Mouse (Mus musculus) embryonic fibroblast, embryonic 13.5 days (primary cell): ENCODE results near the gene Pex12. TPM values are rescaled to one million over a fixed set of nuclear protein-coding genes. Genes with fewer than 3 reads are reported as not detected.
A peak's percentile ranks its signal among the peaks of the same experiment; 100 is the strongest.

Source experiments
- H3K27ac ChIP-seq: 2 replicates; pipeline ENCODE4 v1.5.1; 2012; ENCODE audit warnings: low read length, control low read depth, inconsistent platforms; ENCODE audit not compliant: insufficient read depth
- H3K4me1 ChIP-seq: 2 replicates; pipeline ENCODE4 v1.6.1; 2011; ENCODE audit warnings: low read length; ENCODE audit not compliant: control insufficient read depth, insufficient read depth
- H3K4me3 ChIP-seq: 2 replicates; pipeline ENCODE4 v1.5.1; 2011; ENCODE audit warnings: mild to moderate bottlenecking, control low read depth, low read length; ENCODE audit not compliant: insufficient read depth
- CTCF ChIP-seq: IDR thresholded peaks from 2 replicates; pipeline ENCODE4 v1.5.1; 2011; ENCODE audit warnings: mild to moderate bottlenecking, control low read depth, low read length, moderate library complexity, borderline replicate concordance; ENCODE audit not compliant: insufficient read depth
- POLR2A ChIP-seq: IDR thresholded peaks from 2 replicates; pipeline ENCODE4 v1.6.1; 2011; ENCODE audit warnings: low read depth, mild to moderate bottlenecking, control low read depth, low read length, moderate library complexity
- polyA plus RNA-seq: library from polyadenylated mRNA; stranded (reverse); fragments of >200 nt; gene quantifications from 2 replicates; pipeline ENCODE4 v1.2.4, GENCODE M21; 2011; ENCODE audit warnings: low read depth; ENCODE audit not compliant: missing spikeins, insufficient read length

Gene Pex12
- polyA plus RNA-seq, 1 experiment: 9.0 TPM

DNA sequence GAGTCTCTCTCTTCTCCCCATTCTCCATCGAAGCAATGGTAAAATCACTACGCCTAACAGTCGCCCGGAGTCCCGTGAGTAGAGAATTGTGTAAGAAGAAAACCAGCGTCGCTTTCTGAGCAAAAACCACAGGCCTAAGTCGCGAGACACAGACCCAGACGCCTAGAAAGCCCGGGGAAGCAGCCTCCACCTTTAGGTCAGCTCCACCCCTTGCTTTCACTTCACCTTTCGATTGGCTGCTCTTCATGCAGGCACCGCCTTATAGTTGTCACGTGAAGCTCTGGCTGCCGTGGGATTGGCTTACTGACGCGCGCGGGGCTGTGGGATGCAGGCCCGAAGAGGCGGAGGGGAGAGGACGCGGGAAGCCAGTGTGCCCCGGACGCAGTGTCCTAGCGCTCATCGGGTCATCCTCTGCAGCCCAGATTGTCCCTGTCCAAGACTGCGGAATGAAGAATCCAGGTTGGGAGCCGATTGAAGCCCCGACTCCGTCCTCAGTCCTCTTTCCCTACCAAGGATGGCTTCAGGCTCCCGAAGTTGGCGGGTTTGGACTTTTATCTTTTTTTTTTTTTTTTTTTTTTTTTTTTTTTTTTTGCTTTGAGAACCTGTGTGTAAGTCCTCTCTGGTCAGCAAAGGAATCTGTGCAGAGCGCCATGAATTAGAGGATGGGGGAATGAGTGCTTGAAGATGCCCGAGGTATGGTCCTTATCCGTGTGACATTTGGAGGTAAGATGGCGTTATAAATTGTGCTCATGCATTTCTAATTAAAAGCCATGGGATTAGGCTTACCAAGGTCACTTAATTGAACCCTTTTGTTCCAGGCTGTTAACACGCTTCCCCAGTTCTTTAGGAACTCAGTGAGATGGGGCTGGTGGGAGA lies 10.8 kb downstream of the Pex12 start:
- H3K4me1 ChIP-seq: no peaks in the 10 kb centered on the region
- 0 out of 2 replicates have a peak overlapping the region, but pooled peaks have one; percentile 21 for H3K27ac ChIP-seq
- TF ChIP-seq POLR2A (peak; percentile 80), CTCF (no peak)
- peak overlapping the region; percentile 72 for H3K4me3 ChIP-seq

DNA sequence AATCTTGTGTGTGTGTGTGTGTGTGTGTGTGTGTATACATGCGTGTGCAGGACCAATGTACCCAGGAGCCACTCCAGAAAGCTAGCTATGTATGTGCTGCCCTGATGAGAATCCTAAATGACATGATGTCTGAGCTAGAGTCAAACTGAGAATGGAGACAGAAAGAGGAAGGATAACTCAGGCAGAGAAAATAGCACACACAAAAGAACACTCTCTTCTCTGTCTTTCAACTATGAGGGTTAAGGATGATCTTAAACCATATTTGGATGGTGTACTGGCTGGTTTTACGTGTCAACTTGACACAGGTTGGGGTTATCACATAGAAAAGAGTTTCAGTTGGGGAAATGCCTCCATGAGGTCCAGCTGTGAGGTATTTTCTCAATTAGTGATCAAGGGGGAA lies 12.8 kb downstream of the Pex12 start:
- no peaks in the 10 kb centered on the region for H3K4me1 ChIP-seq
- TF ChIP-seq POLR2A: no peak
- TF ChIP-seq CTCF: no peak
- no peak overlapping the region for H3K27ac ChIP-seq
- no peak overlapping the region for H3K4me3 ChIP-seq

DNA sequence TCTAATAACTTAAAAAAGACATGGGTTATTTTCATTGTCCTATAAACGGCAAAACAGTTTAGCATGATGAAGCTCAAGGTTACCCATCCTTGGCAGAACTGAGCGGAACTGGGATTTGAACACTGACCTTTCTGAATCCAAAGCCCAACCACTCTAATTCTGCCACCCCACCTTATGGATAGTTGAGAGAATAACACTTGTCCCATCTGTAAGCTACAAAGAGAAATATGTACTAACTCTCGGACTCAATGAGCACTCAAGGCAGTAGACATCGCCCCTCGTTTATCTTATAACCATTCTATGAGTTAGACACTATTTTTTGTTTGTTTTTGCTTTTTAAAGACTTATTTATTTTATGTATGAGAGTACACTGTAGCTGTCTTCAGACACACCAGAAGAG lies 13.3 kb downstream of the Pex12 start:
- no peak overlapping the region for H3K27ac ChIP-seq

GRCm38 (mm10) chr11:83286566-83286965 lies 15.8 kb downstream of the Pex12 start, which contains the start of gene Slfn14:
TSS of gene Slfn14 (minus strand) at chr11:83286726.
- no peak for TF ChIP-seq POLR2A
- no peak for TF ChIP-seq CTCF
- Histone ChIP-seq H3K27ac (no peak within 1 kb of the TSS), H3K4me1 (no peaks in the 10 kb centered on the region), H3K4me3 (no peak within 1 kb of the TSS)

More for the DNA sequence above, 13.3 kb downstream of the Pex12 start:
- Histone ChIP-seq H3K4me1 (no peaks in the 10 kb centered on the region), H3K4me3 (no peak overlapping the region)
- TF ChIP-seq POLR2A (no peak), CTCF (no peak)

- TF ChIP-seq POLR2A: no peak
- TF ChIP-seq CTCF: no peak
- H3K27ac ChIP-seq: no peak overlapping the region
- no peaks in the 10 kb centered on the region for H3K4me1 ChIP-seq
- no peak overlapping the region for H3K4me3 ChIP-seq
These were observed 16.8 kb downstream of the Pex12 start for GRCm38 (mm10) chr11:83285627-83286026.

- no peak for TF ChIP-seq CTCF
- no peak for TF ChIP-seq POLR2A
- H3K4me1 ChIP-seq: no peaks in the 10 kb centered on the region
- H3K27ac ChIP-seq: no peak overlapping the region
- H3K4me3 ChIP-seq: no peak overlapping the region
These were observed 20.3 kb downstream of the Pex12 start for GRCm38 (mm10) chr11:83282084-83282483.

- TF ChIP-seq POLR2A (no peak), CTCF (no peak)
- Histone ChIP-seq H3K27ac (no peak overlapping the region), H3K4me3 (no peak overlapping the region), H3K4me1 (no peaks in the 10 kb centered on the region)
These were observed 22.7 kb downstream of the Pex12 start for GRCm38 (mm10) chr11:83279691-83280090.

GRCm38 (mm10) chr11:83279024-83279423 lies 23.4 kb downstream of the Pex12 start:
- Histone ChIP-seq H3K4me3 (no peak overlapping the region), H3K4me1 (no peaks in the 10 kb centered on the region), H3K27ac (no peak overlapping the region)
- TF ChIP-seq POLR2A (no peak), CTCF (no peak)

- Histone ChIP-seq H3K4me3 (no peak overlapping the region), H3K4me1 (no peaks in the 10 kb centered on the region), H3K27ac (no peak overlapping the region)
- TF ChIP-seq CTCF (no peak), POLR2A (no peak)
These were observed 26.1 kb downstream of the Pex12 start for GRCm38 (mm10) chr11:83276251-83276650.

DNA sequence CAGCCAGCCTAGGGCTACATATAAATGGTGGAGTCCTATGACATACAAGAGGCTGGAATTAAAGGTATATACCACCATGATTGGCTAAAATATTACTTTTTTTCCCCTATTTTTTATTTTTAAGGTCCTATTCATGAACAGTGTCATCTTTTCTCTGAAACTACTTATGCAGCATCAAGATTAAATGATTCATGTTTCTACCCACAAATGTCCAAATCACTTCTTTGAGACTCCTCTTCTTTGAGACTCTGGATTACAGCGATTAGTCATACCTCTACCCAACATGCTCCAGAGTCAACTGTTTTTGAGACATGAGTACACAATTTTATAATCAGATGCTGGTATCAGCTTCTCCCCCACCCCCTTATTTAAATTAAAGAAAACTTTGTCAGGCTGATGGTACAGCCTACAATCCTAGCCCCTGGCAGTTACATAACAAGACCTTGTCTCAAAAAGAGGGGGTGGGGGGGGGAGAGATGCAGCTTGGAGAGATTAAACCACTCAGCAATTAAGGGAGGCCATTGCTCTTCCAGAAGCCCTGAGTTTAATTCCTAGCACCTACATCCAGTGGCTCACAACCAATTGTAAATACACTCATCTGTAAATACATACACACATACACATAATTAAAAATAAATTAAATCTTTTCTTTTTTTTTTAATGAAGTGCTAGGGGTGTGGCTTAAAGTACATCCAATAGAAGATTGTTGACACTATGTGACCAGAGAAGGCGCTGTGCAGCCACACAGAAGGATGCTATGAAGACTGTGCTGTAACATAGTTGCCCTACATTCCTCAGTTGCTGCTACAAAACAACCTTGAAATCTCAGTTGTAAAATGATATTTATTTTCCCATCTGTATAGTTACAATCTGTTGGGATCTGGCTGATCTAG lies 30.2 kb downstream of the Pex12 start:
- Histone ChIP-seq H3K4me3 (no peak overlapping the region), H3K4me1 (no peaks in the 10 kb centered on the region), H3K27ac (no peak overlapping the region)
- TF ChIP-seq CTCF (no peak), POLR2A (peak; percentile 28)
